Mouse (Mus musculus) frontal cortex, postnatal 14 days (tissue): ENCODE measurements at regions not wholly inside any gene's neighbourhood (a gene's known extent, or its start where the extent isn't known, plus 50 kb on each side); places are given as distances from the start of the nearest gene placed in this dataset.

ENCODE experiments used
- DNase-seq, 2 experiments: peaks; one replicate each; pipeline ENCODE4 v3.0.0; 2022; ENCODE audit warnings: low spot score in 2 of 2

DNA sequence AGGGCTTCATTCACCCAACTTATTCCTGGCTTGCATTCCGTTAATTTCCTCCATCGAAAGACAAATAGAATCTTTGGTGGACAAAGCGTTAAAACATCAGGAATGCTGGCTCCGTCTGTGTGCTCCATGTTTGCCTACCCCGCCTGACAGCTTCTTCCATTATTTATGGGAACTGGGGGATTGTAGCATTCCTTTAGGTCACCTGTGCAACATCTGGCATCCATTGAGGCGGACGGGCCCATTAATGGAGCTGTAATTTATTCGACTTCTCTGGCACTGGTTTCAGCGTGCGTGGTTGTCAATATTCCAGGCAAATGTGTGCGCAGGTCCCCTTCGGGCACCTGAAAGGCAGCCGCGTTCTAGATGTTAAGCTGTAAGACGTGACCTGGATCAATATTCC is 196.9 kb downstream of the Thbs2 start:
- DNase-seq = no peak

DNA sequence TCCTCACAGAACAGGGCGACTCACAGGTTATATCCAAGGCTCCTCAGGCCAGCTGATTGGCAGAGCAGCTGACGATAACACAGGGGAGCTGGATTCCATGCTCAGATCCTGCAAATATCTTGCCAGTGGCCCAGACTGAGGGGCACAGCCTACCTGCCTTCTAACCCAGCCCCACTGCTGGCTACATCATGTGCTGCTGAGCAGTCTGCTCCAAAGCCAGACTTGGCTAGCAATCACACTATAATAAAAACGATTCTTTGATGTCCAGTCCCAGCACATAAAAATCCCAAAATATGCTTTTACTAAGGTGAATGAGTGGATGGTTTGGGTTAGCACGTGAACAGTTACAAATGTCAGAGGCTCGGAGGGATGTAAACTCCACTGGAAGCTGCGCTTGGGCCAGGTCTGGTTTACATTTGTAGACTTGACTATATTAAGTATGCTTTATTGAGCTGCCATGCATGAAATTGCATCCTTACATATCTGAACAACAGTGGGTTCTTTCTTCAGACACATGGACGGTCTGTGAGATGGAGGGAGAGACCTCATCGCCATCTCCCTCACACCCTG is 200.2 kb downstream of the Thbs2 start:
- DNase-seq = no peak

DNA sequence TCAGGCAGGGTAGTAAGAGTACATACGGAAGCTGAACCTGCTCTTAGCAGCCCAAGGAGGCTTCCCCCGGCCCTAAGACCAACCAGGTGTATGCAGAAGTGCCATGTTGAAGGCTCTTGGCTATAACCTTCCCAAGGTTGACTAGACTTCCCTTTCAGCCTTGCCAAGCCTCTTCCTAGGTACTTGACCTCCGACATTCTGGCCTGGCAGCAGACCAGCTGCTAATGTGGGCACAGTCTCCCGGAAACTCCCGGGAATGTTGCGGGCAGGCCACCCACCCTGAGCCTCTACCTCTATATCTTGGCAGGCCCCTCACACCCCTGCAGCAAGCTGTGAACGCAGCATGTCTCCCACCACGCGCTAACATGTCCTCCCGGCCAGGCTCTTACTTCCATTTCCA is 201.1 kb downstream of the Thbs2 start:
- no peak for DNase-seq

- no peak for DNase-seq
Measured at GRCm38 (mm10) chr17:14481746-14482145, 202.4 kb downstream of the Smoc2 start.

GRCm38 (mm10) chr17:14478938-14479505 is 199.7 kb downstream of the Smoc2 start:
- DNase-seq = no peak

DNA sequence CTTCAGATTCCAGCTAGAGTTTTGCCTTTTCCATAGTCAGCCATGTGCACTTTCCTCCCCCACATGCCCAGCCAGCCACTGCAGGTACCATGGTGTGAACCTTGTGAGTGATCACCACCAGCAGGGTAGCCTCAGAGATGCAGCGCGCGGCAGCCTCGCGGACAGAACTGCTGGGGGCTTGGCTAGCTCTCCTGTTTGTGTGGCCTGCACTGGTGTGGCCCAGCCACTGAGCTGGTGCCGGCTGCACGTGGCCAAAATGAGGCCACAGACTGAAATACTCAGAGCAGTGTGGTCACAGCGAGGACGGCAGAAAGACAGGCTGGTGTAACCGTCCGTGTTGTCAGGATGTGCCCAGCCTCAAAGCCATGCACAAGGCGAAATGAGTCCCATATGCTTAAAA is 197.4 kb downstream of the Smoc2 start:
- no peak for DNase-seq

DNA sequence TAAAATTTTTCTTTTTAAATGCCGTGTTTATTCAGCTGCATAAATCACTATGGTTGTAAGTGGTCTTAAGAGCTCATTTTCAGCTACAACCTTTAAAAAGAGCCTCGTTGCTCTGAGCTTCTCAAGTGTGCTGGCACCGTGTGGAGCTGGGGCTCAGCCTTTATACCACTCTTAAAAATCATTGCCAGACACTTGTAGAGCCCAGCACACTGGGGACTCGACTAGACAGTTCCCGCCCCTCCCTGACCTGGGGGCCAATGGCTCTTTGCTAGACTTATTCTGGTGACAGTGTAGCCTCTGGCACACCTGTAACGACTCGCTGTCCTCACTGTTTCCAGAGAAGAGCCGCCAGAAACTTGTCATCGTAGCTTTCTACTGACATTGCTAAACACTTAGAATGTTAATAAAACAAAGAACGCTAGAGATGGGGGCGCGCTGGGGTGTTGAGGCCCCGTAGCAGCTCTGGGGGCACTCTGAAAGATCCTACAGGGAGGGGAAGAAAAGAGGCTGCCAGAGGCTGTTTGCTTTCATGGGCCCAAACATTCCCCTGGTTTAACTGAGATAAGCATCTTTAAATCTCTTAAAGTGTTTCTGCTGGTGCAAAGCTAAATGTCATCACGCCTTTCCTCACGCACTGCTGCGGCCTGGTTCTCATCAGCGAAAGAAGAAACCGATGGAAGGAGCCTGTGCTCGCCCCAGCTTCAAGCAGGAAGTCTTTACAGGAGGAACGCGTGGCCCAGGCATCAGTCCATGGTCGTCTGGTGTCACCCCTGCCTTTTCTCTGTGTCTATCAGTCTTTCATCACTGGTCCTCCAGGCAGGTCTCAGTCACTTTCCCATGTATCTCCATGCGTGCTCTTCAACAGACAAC is 196.7 kb downstream of the Smoc2 start:
- no peak for DNase-seq

GRCm38 (mm10) chr17:14475277-14475676 is 196.0 kb downstream of the Smoc2 start:
- no peak for DNase-seq

DNA sequence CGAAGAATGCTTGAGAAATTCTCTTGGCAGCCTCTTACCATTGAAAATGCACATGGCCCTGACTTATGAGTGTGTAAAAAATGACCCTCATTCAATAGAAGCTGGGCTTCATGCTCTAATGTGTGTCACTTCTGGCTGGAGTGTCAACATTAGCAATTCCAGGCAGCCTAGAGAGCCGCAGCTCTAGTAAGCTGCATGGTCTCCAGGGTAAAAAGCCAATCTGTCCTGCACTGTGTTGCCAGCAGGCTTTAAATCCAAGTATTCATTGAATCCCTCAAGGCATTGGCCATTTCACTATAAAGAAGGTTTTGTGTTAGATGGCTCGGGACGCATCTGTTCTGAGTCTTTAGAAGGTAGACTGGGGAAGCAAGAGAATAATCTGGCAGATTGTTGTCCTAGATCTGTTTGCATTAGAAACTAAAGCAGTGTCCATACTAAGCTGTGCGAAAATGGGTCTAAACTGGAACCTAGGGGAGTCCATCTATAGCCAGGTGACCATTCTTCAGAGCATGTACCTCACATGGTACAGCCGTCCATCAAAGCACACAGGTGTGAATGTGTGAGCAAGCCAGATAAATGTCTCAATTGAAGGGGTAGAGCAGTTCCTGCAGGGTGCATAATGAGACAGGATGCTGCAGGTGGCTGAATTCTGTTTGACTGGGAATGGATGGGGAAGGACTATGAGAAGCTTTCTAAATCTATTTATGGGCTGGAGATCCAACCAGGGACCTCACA is 189.6 kb downstream of the Smoc2 start:
- DNase-seq = no peak

DNA sequence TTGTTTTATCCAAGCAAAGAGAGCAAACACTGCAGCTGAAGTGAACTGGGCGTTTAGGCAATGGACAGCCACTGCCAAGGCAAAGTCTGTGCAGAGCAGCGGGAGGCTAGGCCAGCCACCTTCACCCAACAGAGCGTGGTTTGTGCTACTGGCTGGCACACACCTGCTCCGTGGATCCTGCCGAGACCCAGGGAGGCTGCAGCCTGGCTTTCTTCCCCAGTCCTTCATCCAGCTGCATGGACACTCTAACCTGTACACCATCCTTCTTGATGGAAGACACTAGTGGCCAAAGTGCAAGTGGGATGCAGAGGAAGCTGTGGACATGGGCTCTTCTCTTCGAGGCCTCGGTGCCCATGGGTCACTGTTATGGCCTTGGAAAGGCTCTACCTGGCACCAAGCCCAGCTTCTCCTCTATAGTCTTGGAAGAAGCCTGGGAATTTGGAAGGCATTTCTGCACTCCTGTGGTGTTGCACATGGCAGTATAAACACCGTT is 176.0 kb downstream of the Smoc2 start:
- DNase-seq = no peak
